Mouse (Mus musculus) neutrophil, adult 83 days (primary cell): Measurements from ENCODE around the gene Pdgfa. TPM values are rescaled to one million over a fixed set of nuclear protein-coding genes. Genes with fewer than 3 reads are reported as not detected.

Experiments
- total RNA-seq, 2 experiments: library from RNA; stranded (reverse); gene quantifications; one replicate each; pipeline ENCODE4 v1.2.4; 2023

The Pdgfa gene
- total RNA-seq = under 1 TPM; 0.40 to 0.81 TPM

DNA sequence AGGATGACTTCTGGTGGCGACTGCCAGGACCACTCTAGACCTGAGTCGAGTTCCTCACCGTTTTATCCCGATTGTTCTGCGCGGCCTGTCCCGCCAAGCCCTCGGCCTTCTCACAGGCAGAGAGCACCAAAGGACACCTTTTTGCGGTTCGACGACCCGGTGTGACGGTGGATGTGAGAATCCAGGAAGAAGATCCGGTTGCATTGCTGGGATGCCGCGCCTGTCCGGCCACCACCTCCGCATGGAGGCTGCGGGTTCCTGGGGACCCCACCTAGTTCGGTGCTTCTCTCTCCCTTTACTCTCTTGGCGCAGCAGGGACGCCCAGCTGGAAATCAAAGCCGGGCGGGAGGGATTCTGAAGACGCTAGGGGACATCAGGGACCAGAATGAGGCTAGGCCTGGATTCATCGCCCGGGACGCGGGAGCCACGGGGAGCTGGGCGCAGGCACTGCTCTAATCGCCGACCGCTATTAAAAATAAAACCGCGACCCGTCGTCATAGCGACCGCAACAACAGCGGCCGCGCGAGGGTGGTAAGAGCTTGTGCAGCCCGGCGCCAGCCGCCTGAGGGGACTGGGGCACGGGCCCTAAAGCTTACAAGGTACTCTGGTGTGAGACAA is at the start of gene Pdgfa:
Gene Pdgfa (minus strand): TSS at position 200 of the 618 bp plus-strand sequence.

Other genes with a start within 250 kb of the Pdgfa start
- 1 to 10 TPM; 6.3 to 6.9 TPM for gene Fam20c, start 242.9 kb downstream of the Pdgfa start, total RNA-seq
- under 1 TPM in 1 of 2 experiments, not detected in 1; 0.57 TPM for gene Gm5294, start 177.3 kb downstream of the Pdgfa start, total RNA-seq
- gene Prkar1b, start 152.6 kb upstream of the Pdgfa start, total RNA-seq = under 1 TPM; 0.22 to 0.90 TPM
- 1 to 10 TPM; 4.8 to 6.3 TPM for gene Dnaaf5, start 152.9 kb upstream of the Pdgfa start, total RNA-seq
- gene Sun1, start 203.3 kb upstream of the Pdgfa start, total RNA-seq = 10 to 100 TPM; 65.4 to 70.0 TPM